Mouse (Mus musculus) A20 (cell line): ENCODE measurements around the gene Adar.
A peak's percentile ranks its signal among the peaks of the same experiment; 100 is the strongest.
"Not testable (repeated sequence)": the region's sequence is repeated elsewhere in the genome, so short reads cannot be mapped to it uniquely, and the experiment has no call there.

Source experiments
- DNase-seq: peaks from one replicate; pipeline ENCODE4 v3.0.0-alpha.2; 2011; ENCODE audit warnings: low read depth, low spot score

Gene Adar

GRCm38 (mm10) chr3:89794616-89795015 lies 79.8 kb downstream of the Adar start:
- peak; percentile 37 for DNase-seq

- DNase-seq = no peak
These were observed 80.9 kb downstream of the Adar start for GRCm38 (mm10) chr3:89795746-89796145.

GRCm38 (mm10) chr3:89796358-89796757 lies 81.5 kb downstream of the Adar start:
- DNase-seq = peak; percentile 81

GRCm38 (mm10) chr3:89798518-89798917 lies 83.7 kb downstream of the Adar start:
- DNase-seq = no peak

GRCm38 (mm10) chr3:89799476-89799875 lies 84.7 kb downstream of the Adar start:
- DNase-seq = no peak

- not testable (repeated sequence) for DNase-seq
These were observed 85.3 kb downstream of the Adar start for GRCm38 (mm10) chr3:89800078-89800477.

GRCm38 (mm10) chr3:89800774-89801506 lies 86.1 kb downstream of the Adar start:
- DNase-seq = no peak

GRCm38 (mm10) chr3:89801507-89801847 lies 86.7 kb downstream of the Adar start:
- peak; percentile 81 for DNase-seq

- DNase-seq = no peak
These were observed 88.1 kb downstream of the Adar start for GRCm38 (mm10) chr3:89802876-89803275.
